Mouse (Mus musculus) urinary bladder, postnatal 10 days (tissue): ENCODE measurements around the gene Wnt9b.
"Not testable (repeated sequence)": the region's sequence is repeated elsewhere in the genome, so short reads cannot be mapped to it uniquely, and the experiment has no call there.

Experiments used
- DNase-seq: peaks from one replicate; pipeline ENCODE4 v3.0.0; 2022; ENCODE audit warnings: low spot score

Gene Wnt9b

DNA sequence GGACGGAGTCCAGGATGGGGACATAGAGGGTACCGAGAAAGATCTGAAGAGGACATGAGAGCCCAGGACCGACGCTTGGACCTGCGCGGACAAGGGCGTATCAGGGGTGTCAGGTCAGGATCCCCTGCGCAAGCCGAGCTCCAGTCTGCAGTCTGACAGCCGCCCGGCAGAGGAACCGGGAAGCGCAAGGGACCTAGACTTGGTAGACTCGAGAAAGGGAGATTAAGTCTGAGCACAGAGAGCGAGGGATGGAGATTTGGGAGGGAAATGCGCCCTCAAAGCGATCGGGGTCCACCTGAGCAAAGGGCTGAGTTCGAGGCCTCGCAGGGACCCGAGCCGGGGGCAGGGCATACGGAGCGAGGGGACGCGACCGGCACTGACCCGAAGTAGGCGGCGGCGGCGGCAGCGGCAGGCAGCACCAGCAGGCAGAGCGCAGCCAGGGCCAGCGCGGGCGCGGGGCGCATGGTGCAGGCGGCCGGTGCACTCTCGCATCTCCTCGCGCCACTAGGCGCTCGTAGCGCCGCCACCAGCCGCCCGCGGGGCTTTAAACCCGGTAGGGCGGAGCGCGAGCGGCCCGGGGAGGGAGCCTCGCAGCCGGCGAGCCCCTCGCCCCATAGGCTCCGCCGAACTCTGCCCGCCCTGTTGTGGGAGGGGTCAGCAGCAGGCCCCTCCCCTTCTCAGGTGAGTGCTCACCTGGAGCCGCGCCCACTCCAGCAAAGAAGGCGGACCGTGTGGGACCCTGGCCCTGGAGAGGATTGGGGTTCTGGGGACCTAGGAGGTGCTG lies at the start of gene Wnt9b:
TSS of gene Wnt9b (minus strand) at position 516 of the 784 bp plus-strand sequence.
- DNase-seq, result no peak

DNA sequence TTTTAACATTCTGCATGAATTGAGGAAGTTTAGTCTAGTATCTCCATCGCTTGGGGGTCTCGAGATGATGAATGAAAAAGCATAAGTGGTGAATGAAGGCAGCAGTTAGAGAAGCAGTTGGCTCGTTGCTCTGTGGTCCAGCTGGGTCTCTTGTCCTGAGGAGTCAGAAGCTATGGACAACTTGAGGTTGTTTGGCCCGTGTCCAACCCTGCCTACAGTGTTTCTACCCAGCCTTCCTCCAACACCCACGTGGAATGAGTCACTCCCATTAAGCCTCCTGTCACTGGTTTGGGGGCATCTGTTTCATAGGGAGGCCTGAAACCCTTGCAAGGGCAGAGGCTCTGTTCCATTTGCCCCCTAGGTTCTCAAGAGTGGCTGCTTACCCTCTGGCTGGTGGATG lies 40.3 kb upstream of the Wnt9b start:
- DNase-seq, result no peak

DNA sequence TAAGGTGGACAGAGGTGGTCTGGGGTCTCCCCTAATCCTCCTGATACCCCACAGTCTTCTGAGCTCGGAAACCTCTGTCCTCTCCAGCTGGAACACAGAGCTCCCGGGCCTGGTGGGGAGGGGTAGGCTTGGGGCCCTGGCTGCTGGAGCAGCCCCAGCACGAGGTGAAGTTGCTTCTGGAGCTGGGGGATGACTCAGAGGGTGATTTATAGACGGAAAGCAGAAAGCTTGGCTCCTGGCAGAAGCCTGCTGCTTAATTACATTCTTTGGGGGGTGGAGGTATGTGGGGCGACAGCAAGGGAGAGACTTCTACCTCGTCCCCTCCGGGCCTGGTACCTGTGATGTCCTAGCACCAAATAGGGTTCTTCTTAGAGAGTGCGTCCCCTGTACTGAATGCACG lies 30.5 kb upstream of the Wnt9b start:
- no peak for DNase-seq

DNA sequence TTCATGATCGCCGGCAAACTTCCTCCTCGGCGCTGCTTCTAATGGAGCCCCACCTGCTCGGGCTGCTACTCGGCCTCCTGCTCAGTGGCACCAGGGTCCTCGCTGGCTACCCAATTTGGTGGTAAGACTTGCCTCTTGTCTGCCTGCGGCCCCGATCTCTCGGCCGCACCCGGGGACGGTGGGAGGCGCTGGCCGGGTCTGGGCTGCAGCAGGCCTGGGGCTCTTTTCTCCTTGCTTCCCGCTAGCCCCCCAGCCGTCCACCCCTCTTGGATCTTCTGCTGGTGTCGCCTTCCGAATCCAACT lies 24.6 kb upstream of the Wnt9b start:
- no peak for DNase-seq

DNA sequence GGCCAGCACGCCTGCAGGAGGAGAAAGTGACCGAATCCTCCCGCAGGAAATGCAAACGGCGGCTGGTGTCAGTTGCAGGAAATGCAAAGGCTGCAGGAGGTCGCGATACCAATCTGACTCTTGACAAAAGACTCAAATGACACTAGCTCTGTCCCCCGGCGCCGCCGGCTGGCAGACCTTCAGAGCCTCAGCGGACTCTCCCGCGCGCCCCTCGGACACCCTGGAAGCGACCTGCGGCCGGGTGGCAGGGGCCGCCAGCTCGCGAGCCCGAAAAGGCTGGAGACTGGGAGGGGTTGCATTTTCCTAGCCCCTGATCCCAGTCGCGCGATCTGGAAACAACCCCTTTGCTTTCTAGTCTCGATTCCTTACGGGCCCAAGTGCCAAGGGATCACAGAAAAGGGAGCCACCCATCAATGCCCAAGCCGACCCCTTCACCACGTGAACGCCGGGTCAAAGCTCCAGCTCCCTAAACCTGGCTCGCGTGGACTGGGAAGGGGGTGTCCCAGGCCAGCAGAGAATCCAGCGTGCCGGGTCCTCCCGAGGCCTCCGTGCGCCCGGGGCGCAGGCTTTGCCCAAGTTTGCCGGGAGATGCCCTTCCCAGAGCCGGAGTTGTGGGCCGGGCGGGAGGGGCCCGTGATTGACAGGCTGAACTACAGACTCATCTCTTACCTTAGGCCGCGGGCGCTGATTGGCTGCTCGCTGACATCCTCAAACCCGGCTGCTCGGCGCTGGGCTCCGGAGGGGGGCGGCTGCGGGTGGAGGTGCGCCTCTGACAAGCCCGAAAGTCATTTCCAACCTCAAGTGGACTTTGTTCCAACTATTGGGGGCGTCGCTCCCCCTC lies 24.0 kb upstream of the Wnt9b start, which contains the start of gene Wnt3:
TSS of gene Wnt3 (plus strand) at position 764 of the 841 bp plus-strand sequence.
- DNase-seq, result no peak

DNA sequence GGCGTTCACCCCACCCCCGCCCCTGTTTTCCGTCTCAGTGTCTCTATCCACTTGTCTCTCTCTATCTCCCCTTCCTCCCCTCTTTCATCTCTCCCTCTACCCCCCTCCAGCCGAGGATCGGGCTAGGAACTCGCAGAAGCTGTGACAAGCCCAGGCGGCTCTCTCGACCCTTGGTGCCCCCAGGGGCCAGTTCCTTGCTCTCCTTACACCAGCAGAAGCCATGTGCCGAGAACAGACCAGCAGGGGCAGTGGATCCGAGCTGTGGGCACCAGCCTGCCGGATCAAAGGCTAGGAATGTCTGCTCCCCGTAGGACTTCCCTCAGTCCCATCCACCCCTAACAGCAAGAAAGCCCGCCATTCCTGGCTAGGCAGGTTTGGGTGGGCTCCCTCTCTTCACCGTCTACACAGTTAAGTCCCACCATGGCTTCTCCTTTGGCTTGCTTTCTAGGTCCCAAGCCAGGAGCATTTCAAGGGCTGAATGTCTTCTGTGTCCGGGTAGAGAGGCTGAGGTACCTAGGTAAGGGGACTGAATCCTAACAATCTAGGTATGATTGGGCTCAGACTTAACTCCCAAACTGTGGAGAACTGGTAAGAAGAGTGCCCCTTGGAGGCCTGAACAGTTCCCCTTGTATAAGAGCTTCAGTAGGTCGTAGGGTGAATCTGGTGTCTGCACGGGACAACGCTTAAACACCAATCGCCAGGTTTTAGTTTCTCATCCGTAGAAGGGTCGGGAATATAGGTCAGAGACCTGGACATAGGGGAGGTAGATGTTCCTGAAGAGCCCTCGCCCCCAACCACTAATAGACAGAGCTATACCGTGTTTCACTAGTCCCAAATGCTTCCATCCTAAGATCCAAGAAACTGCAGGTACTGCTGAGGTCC lies 23.1 kb upstream of the Wnt9b start:
- DNase-seq, result no peak

DNA sequence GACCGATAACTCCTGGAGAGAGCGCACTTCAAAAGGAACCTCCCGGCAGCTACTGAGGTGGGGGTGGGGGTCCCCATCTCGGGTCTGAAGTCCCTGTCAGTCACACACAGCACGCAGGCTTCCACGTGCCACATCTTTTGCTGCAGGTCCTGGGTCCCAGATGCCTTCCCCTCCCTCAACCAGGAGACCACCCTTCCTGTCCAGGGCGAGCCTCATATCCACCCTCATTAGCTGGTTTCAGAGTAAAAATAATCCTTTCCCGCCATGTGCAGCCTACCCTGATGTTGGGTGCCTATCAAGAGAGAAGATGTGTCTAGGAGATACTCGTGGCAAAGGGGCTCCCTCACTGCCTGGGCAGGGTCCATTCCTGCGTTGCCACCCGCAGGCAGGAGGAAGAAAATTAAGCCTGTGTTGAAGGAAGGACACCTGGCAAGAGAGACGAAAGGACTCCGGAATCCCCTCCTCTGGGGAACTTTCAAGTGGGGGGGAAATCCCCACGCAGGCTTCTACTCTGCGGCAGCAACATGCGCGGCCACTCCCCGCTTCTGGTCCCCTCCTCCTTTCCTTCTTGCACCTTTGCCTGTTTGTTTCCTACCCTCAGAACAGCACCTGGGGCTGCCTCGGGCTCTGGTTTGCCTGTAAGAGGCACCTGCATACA lies 21.7 kb upstream of the Wnt9b start:
- no peak for DNase-seq

DNA sequence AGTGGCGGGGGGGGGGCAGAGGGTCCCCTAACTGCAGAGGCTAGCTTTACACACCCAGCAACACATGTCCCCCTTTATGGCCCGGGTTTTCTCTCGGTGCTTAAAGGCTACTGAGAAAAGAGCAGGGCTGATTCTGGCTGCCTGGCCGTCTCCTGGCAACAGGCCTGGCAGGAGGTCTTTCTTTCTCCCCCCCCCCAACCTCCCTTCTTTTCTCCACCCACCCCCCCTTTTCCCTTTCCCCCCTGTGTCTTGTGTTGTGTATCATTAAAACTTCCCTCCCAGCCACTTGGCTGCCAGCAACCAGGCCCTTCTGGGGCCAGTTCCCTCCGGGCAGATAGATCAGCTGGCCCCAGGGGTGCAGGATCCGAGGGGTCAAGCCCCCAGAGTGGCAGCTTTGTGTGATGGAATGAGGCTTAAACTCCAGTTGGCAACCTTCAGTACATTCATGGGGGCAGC lies 16.0 kb upstream of the Wnt9b start:
- DNase-seq, result no peak

DNA sequence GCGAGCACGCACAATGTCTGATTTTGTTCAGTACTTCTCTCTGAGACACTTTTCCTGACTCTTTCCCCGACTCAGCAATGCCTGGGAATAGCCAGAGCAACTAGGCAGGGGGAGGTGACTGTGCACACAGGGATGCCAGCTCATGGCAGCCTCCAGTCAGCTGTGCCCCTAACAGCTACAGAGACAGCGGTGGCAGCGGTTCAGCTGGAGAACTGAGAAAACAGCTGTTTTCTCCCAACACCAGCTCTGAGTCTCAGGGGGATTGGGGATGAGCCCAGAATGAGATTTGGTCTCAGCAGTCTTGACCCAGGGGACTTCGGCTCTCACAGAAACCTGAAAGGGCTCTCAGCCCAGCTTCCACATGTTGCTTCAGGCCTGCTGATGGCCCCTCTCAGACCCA lies 15.0 kb upstream of the Wnt9b start:
- DNase-seq, result no peak

DNA sequence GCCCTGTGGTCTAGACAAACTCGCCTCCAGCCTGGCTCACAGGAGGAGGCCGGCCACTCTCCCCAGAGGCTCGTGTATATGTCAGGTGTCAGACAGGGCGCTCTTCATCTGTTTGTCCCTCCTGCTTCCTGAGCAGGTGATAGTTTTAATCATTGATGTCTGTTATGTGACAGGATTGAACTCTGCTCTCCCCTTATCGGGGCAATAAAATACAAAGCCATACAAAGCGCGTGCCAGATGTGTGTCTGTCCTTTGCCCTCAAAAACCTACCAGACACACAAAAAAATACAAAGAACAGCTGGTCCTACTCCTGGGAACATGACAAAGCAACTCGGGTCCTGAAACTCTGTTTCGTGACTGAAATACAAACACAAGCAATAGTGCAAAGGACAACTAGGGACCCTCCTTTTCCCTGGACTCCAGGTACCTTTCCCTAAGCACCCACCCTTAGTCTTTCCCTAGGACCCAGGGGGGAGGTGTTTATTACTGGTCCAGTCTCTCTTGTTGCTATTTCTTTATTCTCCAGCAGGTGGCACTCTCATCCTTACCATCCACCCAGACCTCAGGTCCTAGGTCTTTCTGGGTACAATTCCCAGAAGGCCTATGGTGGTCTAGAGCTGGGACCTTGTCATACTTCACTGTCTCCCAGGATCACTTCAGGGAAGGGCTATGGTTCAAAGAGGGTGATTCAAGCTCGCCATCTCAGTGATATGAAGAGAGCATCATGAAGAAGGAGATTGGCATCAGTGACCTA lies 14.0 kb upstream of the Wnt9b start:
- DNase-seq, result no peak

DNA sequence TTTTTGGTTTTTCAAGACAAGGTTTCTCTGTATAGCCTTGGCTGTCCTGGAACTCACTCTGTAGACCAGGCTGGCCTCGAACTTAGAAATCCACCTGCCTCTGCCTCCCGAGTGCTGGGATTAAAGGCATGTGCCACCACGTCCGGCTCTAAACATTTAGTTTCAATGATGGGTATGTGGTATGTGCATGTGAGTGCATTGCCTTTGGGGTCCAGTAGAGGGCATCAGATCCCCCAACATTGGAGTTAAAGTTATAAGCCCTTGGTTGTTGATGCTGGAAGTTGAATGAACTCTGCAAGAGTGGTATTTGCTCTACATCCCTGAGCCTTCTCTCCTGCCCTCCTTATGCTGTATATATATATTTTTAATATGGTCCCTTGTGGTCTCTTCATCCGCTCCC lies 11.3 kb upstream of the Wnt9b start:
- DNase-seq, result not testable (repeated sequence)

DNA sequence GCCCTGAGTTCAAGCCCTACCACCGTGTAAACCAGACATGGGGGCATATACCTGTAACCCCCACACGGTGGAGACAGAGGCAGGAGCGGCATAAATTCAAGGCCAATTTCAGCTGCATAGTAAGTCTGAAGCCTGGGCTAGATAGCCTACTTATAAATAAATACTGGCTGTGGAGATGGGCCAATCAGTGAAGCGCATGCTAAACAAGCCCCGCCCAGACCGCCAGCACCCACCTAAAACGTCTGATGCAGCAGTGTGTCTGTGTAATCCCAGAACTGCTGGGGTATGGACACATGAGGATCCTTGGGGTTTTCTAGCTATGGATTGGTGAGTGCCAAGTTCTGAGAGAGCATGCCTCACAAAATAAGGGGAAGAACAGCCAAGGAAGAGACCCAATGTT lies 10.5 kb upstream of the Wnt9b start:
- no peak for DNase-seq

DNA sequence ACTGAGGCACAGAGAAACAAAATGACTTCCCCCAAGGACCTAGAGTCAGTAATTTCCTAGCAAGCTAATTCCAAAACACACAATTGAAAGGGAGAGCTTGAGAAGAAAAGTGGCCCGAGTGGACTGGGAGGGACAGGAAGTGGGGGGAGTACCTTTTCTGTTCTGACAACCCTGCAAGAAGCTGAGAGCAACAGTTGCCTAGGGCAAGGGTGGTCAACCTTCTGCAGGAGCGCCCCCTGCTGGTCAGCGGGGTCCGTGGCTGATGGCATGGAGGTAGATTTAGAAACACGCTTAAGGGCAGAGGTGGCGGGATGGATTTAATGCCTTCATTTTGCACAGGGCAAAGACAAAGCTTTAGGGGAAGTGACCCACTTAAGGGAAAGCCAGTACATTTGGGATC lies 9.1 kb upstream of the Wnt9b start:
- no peak for DNase-seq

DNA sequence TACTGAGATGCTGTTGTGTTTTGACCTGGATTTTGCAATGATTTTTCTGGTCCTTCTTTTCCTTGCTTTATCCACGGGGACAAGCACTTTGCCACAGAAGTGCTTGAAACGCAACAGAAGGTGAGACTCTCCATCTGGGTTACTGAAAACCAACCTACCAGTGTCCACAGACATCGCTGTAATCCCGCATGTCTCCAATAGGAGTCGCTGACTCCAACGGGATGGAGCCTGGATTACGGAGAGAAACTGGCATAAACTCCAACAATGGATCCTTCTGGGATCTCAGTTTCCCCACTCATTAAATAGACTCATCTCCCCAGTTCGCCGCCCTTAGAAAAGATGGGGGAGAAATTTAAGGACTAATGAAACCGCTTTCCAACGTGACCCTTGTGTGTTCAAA lies 8.4 kb upstream of the Wnt9b start:
- no peak for DNase-seq

DNA sequence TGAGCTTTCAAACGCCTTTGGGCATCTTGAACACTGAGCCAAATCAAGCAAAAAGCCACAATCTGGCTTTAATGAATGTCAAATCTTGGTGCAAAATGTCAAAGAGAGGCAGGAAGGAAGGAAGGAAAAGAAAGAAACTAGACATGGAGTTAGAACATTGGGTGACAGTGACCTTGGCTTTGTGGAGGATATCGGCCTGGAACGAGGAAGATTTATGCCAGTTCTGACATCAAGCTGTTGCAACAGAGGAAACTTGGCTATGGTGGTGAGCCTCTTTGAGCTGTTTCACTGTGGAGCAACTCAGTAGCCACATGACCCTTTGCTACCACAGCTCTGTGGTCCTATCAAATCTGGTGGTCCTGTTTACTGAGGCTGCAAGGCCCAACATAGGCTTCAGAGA lies 991 bp upstream of the Wnt9b start:
- no peak for DNase-seq

DNA sequence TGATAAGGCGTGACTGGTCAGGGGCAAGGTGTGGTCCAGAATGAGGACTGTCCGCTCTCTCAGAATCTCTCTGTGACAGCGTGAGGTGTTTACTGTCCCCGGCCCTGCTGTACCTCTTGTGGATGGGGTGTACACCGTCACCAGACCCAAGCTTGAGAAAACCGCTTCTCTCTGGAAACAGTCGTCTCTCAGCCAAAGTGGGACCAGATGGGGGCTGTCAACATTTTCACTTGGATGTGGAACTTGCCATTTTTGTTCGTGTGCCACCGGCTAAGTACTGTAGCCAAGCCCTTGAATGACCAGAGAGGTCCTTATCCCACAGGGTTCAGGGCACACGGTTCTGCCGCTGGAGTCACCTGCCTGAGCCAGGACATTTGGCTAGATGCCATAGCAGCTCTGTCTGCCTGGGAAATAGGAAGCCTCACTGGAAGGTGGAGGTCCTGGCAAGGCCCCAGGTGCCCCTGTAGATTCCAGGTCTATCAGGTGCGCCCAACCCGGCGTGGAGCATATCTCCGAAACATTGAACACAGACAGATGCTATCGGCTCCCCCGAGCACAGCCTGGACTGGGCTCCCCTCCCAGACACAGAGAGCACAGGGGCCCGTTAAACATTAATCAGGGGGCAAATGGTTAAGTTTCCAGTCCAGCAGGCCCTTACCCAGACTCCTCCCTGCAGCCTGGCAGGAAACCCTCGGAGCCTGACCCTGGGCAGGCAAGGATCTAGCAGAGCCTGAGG lies 14.4 kb downstream of the Wnt9b start:
- DNase-seq, result no peak

DNA sequence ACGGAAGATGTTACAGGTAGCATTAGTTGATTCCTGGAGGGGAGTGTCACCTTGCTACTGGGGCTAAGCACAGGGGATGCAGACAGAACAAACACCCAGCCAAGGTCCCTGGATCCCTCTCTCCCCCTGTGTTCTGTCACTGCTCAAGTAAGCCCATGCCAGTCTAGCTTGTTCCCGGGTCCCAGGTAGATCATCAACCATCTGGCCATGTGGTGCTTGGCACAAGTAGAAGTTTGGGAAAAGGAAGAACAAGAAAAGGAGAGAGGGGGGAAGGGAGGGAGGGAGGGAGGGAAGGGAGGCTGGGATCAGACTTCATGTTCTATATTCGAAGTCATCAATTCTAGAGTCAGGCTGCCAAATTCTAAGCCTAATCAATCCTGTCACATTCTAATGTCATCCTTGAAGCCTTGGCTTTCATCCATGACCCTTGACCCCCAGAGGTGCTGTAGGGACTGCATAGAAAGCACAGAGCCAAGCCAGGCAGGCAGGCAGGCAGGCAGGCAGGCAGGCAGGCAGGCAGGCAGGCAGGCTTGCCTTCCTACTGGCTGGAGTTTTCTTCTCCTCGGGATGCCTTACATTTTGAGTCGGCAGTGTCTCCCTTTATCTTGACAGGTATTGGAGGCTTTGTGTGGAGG lies 15.1 kb downstream of the Wnt9b start:
- DNase-seq, result no peak

DNA sequence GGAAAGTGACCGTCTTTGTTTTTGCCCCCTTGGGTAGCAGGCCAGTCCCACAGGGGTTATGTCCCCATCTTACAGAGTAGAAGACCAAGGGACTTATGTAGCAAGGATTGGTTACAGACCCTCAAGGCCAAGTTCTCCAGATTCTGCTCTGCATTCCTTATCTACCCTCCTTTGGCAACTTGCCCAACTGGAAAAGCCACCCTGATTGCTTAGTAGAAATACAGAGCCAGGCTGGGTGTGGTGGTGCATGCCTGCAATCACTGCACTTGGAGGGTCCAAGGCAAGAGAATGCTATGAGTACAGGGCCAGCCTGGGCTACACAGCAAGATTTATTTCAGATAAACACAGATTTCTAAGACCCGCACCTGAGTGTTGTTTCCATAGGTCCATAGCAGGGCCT lies 15.7 kb downstream of the Wnt9b start:
- no peak for DNase-seq

DNA sequence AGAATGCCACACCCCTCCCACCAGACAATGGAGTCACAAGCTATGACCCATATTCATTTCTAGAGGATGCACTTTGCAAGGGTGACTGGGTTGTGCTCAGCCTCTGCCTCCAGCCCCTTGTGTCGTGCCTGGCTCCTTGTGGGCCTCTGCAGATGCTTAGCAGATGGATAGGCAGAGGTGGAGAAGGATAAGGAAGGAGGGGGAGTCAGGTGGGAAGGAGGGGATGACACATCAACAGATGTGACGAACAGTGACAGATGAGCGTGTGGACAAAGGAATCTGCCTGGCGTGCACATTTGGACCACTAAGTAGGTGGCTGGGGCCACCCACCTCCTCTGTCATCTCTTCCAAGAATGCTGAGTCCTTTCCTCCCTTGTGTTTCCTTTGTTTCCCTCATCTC lies 16.6 kb downstream of the Wnt9b start:
- DNase-seq, result no peak

DNA sequence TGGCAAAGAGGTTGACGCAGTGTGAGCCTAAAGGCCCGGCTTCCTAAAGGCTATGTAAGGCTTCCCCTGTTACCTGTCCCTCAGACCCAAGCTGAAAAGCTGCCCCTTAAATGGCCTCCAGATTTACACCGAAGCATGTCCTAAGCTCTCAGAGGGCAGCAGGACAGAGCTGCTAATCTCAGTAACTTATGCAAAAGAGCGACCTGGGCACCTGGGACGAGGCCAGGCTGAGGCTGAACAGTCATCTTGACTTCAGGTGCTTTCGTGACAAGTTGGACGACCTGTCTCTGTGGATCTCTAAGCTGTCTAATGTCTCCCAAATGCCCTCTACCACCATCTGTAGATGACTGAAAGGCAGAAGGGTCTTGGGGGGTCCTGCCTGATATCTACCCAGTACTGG lies 17.3 kb downstream of the Wnt9b start:
- no peak for DNase-seq
